Mouse (Mus musculus): ENCODE results near the gene Hist1h4c.
"Not testable (repeated sequence)": the region's sequence is repeated elsewhere in the genome, so short reads cannot be mapped to it uniquely, and the experiment has no call there.

Hist1h4c gene

GRCm38 (mm10) chr13:23694956-23695355 is 3.3 kb downstream of the Hist1h4c start:
- no peak for DNase-seq

- DNase-seq, result peak; percentile 68
These were observed 4.3 kb downstream of the Hist1h4c start for GRCm38 (mm10) chr13:23693856-23694440.

- no peak for DNase-seq
These were observed 8.8 kb downstream of the Hist1h4c start for GRCm38 (mm10) chr13:23689459-23689858.

- no peak for DNase-seq
These were observed 9.3 kb downstream of the Hist1h4c start for GRCm38 (mm10) chr13:23688956-23689355.

GRCm38 (mm10) chr13:23687907-23688306 is 10.3 kb downstream of the Hist1h4c start:
- DNase-seq, result no peak

GRCm38 (mm10) chr13:23687181-23687580 is 11.1 kb downstream of the Hist1h4c start:
- DNase-seq, result no peak

GRCm38 (mm10) chr13:23685966-23686365 is 12.3 kb downstream of the Hist1h4c start:
- no peak for DNase-seq

- peak; percentile 37 for DNase-seq
These were observed 13.0 kb downstream of the Hist1h4c start for GRCm38 (mm10) chr13:23685121-23685861.

GRCm38 (mm10) chr13:23684295-23684945 is 13.8 kb downstream of the Hist1h4c start:
- DNase-seq, result peak; percentile 73

- peak; percentile 91 for DNase-seq
These were observed 14.4 kb downstream of the Hist1h4c start, which contains the start of the genes Hist1h2ac and Hist1h2bc for GRCm38 (mm10) chr13:23683755-23684281. TSS of gene Hist1h2ac (minus strand) at chr13:23683948. TSS of gene Hist1h2bc (plus strand) at chr13:23684199.

GRCm38 (mm10) chr13:23682947-23683754 is 15.1 kb downstream of the Hist1h4c start:
- DNase-seq, result not testable (repeated sequence)

- DNase-seq, result no peak
These were observed 15.7 kb downstream of the Hist1h4c start for GRCm38 (mm10) chr13:23682623-23682946.

- no peak for DNase-seq
These were observed 16.2 kb downstream of the Hist1h4c start for GRCm38 (mm10) chr13:23681990-23682582.

- DNase-seq, result no peak
These were observed 35.7 kb downstream of the Hist1h4c start for GRCm38 (mm10) chr13:23662536-23662935.

GRCm38 (mm10) chr13:23659636-23660366 is 38.5 kb downstream of the Hist1h4c start:
- DNase-seq, result no peak
